Mouse (Mus musculus): ENCODE data around the gene Slc6a3.

DNA sequence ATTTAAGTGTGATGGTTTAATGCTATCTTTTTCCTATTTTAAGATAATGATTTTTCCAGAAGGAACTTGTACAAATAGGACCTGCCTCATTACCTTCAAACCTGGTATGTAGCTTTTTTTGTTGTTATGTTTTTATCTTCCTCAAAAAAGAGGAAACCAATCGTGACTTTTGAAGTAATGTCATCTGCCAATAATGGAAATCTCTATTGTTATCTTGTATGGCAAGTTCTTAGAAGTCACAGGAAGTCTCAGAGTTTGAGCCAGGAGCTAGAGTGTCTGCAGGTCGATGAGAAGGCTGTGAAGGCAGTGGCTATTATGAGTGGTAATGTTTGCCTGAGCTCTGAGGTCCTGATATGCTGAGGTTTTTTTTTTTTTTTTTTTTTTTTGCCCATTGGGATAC, 40.4 kb upstream of the Slc6a3 start:
- TF ChIP-seq CTCF (IDR thresholded peaks at IDR 0.05; ENCODE audit: borderline replicate concordance, insufficient read depth, low read depth, low read length) (no peak), POLR2A (IDR thresholded peaks at IDR 0.05; ENCODE audit: borderline replicate concordance, insufficient read depth, low read length) (no peak)

Data from cerebellum, adult 2 months (tissue).